Mouse (Mus musculus) regulatory T cell (primary cell): ENCODE measurements at regions not wholly inside any gene's neighbourhood (a gene's known extent, or its start where the extent isn't known, plus 50 kb on each side); places are given as distances from the start of the nearest gene placed in this dataset.
"Not testable (repeated sequence)": the region's sequence is repeated elsewhere in the genome, so short reads cannot be mapped to it uniquely, and the experiment has no call there.

Experiments used
- in situ Hi-C: fragments of 300-600 bp; cut with MboI, MseI; formaldehyde crosslinking; loops from one replicate; pipeline ENCODE4 v1.15.1; 2025; ENCODE audit warnings: high pct_unique_total_duplicates

DNA sequence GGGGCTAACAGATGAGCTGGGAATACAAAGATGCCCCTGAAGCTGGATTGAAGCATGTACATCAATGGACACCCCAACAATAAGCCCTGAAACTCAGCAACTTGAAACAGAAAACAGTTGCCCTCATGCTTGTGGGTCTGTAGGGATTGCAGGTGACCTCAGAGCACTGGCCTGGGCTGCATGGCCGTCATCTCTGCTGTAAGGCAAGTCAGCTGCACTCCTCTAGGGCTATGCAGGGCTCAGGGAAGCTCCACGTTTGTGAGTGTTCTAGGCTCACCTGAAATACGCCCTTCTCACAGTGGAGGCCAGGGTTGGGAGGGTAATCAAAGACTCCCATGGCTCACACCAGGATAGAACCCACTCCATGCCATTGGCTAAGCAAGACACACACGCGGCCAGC lies 292.2 kb upstream of the Kdm8 start:
- in situ Hi-C loops: no loop called here

DNA sequence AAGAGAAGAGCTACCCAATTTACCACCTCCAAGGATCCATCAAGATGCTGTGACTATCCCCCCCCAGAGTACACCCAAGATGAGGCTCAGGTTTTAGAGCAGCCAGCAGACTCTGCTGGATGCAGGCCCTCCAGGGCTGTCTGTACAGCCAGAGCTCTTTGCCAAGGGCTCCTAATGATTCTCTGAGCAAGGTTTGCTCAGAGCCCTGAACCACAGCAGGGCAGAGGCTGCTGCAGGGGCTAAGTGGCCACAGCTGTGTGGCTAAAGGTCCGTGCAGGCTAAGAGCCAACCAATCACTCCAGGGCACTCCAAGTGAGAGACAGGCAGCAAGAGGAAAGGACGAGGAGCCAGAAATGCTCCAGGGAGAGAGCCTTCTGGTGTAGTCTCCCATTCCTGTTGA lies 289.2 kb upstream of the Kdm8 start:
- in situ Hi-C loops: no loop called here

DNA sequence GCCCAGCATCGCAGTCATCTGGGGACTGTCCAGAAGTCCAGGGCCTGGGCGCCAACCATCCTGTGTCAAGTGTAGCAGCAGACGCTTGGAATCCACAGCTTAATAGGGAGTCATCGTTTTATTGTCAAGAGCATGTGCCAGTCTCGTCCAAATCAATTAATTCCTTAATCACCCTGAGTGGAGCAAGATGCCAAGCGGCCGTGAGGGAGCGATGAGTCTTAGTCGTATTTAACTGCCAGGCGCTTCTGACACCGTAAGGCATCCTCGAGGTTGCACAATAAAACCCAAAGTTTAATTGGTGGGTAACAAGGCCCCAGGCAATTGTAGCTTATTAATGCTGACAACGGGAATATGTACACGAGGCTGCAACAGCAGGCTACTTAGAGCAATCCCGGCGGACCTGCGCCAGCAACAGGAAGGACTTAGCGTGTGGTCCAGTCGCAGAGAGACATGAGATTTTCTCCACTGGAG lies 277.6 kb upstream of the Kdm8 start:
- in situ Hi-C loops: no loop called here

DNA sequence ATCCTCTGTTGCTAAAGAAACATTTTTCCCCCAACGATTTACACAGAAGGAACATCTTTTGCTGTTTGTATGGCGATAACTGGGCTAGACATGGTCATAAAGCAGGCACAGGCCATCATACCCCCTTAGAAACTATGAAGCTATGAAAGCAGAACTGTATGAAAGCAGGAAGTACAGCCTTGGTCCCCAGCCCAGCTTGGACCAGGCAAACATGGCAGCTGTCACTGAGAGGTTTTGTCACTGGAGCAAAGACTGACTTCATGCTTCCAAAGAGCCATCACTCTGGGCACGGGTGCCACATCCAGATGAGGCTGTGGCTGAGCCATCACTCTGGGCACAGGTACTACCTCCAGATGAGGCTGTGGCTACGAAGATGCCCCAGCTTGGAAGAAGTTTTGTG lies 276.8 kb upstream of the Kdm8 start:
- in situ Hi-C loops: no loop called here

DNA sequence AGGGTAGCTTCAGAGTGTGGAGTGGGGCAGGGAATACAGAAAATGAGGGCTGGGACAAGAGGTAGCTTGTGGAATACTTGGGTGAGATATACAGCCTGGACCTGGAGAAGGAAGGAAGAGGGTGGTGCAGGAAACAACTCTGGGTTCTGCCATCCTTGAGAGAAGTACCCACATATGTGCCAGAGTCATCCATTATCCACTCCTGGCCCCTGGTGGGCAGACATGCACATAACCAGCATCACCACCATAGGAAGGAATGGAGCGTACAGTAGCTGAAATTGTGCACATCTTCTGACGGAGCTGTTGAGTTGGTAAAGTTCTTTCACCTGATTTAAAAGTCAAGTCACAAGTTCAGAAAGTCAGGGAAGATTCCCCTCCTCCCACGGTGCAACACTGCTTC lies 262.9 kb upstream of the Kdm8 start:
- in situ Hi-C loops: no loop called here

DNA sequence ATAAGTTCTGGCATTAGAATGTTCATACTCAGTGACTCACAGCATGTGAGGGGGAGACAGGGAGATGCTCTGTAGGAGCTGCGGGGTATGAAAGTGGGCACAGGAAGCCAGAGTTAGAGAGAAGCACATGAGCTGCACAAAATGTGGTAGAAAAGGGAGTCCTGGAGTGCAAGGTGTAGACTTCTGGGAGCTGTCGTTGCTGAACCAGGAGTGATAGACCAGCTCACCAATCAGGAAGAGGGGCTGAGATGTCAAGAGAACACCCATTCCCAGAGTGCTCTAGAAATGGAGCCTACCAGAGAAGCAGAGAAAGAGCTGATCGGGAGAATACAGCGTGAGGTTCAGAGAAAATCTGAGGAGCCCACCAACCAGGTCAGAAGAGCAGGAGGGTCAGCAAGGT lies 262.2 kb upstream of the Kdm8 start:
- in situ Hi-C loops: no loop called here

DNA sequence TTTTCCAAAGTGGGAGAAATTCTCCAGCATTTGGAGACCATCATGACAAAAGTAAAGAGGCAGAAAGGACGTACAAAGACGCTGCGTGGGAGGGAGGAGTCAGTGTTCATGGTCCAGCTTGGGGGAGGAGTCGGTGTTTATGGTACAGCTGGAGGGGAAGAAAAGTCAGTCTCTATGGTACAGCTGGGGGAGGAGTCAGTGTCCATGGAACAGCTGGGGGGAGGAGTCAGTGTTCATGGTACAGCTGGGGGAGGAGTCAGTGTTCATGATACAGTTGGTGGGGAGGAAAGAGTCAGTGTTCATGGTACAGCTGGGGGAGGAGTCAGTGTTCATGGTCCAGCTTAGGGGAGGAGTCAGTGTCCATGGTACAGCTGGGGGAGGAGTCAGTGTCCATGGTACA lies 261.5 kb upstream of the Kdm8 start:
- in situ Hi-C loops: not testable (repeated sequence)

DNA sequence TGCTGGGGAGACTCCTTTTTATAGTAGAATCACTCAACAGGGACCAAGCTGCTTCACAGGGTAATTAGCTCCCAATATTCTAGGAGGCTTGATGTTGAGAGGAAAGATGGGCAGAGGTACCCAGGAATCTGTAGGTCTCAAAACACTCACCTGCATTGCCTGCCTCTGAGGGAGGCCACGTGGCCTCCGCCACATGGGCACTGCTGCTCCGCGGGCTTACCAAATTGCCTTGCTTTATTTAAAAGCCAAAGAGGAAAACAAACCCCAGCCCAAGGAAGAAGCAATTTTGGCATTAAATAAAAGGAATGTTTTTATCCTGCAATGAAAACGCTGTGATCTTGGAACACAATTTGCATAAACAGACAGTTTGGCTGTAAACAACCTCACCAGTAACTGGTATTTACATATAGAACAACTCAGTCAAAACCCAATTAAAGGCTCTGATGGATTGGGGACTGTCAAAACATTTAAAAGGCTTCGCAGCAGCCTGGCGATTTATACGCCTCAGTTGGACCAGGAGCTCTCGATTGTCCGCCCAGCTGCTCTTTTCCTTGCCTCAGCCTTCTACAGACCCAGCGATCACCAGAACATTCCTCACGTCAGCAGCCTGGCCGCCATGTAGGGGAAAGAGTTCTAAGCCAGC lies 259.3 kb upstream of the Kdm8 start:
- in situ Hi-C loops: no loop called here

DNA sequence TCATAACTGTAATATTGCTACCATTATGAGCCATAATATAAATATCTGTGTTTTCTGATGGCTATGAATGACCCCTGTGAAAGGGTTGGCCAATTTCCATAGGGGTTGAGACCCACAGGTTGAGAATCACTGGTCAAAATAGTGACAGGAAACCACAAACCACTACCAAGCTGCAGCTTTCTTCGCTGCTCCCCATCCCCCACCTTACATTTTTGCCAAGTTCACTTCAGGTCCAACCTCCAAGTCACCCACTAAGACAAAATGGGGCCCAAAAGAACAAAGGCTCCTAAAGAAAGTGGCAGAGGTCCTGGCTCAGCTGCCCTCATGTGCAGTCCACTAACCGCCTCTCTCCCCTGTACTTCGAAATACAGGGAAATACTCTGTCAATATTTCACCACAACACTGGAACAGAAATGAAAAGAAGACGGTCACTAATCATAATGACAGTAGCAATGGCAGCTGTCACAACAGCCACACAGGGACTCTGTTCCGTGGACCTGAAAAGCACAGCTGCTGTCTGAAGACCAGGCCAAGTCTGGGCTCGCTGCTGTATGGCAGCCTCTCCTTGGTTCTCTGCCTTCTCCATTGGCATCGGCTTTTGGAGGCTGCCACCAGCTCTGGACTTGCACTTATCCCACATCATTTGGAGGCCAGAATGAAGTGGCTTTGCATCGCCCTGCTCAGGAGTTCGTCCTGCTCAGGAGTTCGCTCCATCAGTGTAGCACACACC lies 257.3 kb upstream of the Kdm8 start:
- in situ Hi-C loops: no loop called here

DNA sequence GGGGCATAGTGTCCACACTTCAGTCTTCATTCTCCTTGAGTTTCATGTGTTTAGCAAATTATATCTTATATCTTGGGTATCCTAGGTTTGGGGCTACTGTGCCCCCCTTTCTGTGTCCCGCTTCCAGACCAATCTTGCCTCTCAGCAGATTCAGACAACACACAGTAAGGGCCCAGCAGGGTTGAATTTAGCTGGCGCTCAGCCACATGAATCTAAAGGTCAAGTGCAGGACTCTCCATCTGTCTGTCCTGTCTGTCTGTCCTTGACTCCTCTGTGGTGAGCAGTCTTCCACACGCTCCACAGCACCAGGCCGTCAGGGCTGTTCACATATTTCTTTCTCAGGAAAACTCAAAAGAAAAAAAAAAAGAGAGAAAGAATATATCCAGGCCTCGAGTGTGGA lies 255.5 kb upstream of the Kdm8 start:
- in situ Hi-C loops: no loop called here

DNA sequence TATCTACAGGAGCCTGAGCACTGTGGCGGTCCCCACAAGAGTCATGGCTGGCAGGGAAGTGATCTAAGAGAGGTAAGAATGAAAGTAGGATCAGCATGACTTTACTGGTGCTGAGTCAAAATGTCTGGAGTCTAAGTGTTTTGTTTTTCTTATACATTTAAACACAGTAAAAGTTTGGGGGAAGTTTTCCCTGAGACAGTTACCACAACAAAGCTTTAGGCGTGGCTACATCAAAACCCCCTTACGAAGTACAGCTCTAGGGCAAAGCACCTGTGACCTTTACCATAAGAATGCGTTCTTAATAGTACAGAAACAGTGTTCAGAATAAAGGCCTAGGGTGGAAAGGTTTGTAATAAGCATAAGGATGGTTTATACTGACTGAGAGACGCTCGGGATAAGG lies 254.4 kb upstream of the Kdm8 start:
- in situ Hi-C loops: no loop called here

DNA sequence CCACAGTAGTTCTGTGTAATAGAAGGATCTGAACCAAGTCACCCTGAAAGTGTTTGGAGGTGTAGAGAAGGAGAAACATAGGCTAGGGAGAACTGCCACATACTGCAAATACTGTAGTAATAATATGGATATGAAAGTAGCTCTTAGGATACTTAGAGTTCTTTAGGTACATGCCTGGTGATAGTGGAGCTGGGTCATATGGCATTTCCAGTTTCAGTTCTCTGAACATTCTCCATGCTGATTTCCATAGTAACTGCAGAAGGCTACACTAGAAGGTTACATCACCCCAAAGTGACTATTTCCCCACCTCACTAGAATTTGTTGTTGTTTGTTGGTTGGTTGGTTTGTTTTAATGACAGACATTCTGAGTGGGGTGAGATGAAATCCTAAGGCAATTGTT lies 253.2 kb upstream of the Kdm8 start:
- in situ Hi-C loops: no loop called here

DNA sequence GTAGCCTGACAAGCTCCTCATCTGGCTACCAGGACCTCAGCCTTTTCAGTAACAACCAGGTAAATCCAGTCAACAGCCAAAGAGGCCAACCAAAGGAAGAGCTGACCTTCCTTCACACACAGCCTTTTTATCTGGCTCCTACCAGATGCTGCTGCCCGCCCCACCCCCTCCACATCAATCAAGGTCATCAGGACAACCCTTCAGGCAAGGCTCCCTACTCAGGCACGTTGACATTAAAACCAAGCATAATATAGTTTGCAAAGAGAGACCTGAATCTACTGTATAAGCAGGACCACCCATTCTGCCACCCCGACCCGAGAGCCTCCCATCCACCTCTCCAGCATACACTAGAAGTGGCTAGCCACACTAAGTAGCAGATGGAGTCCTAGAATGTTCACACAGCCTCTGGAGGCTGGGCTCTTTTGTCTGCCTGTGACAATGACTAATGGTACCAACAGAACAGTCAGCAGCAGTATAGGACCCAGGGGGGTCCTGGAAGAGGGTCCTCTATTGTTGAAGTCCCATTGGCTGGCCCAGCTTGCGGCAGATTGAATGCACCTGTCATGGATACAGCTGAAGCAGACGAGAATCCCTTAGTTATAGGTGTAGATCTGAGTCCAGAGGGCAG lies 233.0 kb upstream of the Kdm8 start:
- in situ Hi-C loops: loop anchor here (25.0 kb wide), 1 partner anchor 451 kb away; no protein-coding TSS in a partner anchor

DNA sequence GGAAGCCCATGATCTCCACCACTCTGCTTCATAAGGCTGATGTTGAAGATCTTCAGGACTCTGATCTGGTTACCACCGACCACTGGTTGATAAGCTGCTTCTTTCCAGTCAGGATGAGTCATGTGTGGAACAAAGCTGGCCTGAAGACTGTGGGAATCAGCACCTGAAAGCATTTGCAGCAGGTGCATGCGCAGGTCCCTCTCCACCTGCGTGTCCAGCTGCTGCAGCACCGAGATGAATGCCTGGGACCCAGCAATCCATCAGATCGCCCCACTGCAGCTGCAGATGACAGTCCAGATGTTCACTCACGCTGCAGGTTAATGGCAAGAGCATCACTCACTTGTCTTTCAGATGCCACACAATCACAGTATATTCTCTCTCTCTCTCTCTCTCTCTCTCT lies 230.4 kb upstream of the Kdm8 start:
- in situ Hi-C loops: loop anchor here (25.0 kb wide), 1 partner anchor 448 kb away; no protein-coding TSS in a partner anchor

DNA sequence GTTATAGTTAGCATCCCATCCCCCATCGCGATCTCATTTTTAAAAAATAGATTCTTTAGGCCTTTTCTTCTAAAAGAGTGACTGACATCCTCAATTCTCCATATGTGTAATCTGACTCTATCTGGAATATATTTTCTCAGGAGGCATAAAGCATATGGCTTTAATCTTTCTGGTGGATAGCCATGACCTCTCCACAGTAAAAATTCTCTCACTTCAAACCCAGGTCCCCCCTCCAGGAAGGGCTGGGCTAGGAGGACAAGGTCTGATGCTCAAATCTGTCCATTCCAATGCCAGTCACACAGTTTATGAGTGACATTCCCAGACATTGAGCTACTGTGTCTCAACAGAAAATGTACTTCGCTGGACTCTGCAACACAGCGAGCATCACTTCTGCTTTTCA lies 226.8 kb upstream of the Kdm8 start:
- in situ Hi-C loops: loop anchor here (25.0 kb wide), 1 partner anchor 445 kb away; no protein-coding TSS in a partner anchor

DNA sequence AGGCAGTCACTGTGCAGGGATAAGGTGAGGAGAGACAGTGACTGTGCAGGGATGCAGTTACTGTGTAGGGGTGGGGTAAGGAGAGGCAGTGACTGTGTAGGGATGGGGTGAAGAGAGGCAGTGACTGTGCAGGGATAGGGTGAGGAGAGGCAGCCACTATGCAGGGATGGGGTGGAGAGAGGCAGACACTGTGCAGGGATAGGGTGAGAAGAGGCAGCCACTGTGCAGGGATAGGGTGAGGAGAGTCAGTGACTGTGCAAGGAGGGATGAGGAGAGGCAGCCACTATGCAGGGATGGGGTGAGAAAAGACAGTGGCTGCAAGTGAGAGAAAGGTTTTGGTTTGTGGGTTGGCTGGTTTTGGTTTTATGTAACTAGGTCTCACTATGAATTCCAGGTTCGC lies 221.8 kb upstream of the Kdm8 start:
- in situ Hi-C loops: loop anchor here (25.0 kb wide), 1 partner anchor 440 kb away; no protein-coding TSS in a partner anchor

DNA sequence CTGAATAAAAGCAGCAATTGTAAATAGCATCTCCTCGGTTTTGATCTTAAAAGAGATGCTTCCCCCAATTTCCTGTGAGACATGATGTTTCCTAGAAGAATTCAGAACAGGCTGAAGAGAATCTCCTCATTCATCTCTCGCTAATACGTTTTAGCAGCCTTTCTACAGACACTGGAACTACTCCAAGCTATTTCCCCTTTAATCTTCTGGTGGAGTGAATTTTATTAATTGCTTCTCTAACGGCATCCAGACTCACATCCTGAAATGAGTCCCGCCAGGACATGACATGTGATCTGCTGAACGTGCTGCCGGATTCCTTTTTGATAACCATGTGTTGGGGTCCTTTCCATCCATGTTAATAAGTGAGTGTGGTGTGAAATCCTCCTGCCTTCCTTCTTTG lies 209.6 kb upstream of the Kdm8 start:
- in situ Hi-C loops: no loop called here

DNA sequence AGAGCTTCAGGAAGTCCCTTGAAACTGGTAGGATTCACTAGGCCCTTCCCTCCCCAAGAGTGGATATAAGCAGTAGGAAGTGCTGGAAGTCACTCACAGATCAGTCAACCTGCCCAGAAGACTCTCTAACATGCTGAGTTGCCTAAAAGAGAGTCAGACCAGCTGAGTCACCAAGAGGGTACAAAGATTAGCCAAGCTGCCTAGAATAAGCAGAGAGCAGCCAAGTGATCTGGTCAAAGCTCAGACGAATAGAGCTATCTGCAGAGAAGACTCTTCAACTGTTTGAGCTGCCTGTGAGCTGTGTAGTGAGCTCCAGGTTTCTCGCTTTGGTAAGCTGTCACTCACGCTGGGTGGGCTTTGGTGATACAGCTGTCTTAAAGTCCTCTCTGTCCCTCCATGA lies 207.4 kb upstream of the Kdm8 start:
- in situ Hi-C loops: no loop called here

DNA sequence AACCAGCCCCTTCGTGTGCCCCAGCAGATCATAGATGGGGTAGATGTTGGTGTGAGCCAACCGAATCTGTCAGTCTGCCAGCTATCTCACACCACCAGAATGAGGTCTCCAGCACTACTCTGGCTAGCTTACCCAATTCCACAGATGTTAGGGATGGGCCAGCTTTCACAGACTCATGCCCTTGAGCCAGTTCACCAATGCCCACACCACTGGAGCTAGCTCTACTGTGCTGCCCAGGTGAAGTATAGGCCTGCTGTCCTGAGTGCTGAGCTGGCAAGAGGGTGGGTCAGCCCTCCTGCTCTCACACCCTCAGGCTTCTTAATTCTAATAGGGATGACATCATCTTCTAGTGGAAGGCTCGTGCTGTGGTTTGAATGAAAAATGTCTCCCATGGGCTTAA lies 201.5 kb upstream of the Kdm8 start:
- in situ Hi-C loops: no loop called here

DNA sequence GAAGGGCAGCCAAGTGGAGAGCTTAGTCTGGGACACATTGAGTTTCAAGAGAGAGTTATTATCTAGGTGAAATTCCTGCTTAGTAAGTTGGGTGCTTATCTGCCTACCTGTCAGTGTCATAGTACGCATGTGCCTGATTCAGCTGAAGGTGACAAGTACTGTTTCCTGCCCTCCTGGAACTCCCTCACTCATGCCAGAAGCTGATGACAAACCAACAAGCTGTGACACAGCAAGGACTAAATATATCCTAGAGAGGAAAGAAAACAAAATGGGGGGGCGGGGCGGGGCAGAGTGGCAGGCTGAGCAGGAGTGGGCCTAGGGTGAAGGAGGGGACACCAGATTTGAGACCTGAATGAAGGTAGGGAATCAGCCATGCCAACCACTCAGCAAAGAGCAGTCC lies 196.1 kb upstream of the Kdm8 start:
- in situ Hi-C loops: no loop called here

DNA sequence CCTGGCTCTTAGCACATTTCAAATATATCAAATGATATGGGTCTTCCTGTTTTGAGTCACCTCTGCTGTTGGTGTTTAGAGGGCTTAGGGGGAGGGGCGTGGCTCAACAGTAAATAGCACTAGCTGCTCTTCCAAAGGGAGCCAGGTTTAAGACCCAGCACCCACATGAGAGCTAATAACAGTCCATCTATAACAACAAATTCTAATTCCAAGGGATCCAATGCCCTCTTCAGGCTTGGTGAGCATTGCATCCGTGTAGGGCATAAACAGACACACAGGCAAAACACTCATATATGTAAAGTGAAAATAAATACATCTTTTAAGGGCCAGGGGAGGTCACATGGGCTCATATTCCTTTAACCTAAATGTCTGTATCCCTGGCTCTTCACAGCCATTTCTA lies 194.1 kb upstream of the Kdm8 start:
- in situ Hi-C loops: loop anchor here (10.0 kb wide), 2 partner anchors 826 to 1056 kb away; no protein-coding TSS in a partner anchor

DNA sequence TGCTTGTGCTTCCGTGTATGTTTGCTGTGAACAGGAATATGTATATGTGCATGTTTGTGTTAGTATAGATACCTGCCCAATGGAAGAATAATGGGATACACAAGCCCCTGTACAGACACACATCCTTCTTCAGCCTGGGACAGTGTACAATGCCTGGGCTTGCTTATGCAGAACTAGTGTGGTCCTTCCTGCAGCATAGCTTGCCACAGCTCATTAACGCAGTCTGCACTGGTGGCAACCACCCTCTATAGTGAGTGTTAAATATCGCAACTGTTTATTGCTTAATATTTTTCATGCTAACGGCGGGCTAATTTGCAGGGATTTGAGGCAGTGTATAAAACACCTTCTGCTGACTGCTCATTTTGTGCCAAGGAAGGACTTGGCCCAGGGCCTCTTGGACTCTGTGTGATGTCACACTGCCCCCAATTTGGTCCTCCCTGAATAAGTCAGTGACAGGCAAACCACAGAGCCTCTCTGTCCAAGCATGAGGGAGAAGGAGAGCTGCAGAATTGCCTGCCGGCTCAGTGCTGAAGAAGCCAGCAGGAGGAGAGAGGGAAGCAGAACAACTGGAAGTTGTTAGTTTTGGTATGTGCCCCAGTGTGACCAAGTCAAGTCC lies 193.4 kb upstream of the Kdm8 start:
- in situ Hi-C loops: loop anchor here (10.0 kb wide), 2 partner anchors 826 to 1056 kb away; no protein-coding TSS in a partner anchor
